Mouse (Mus musculus) testis, adult 2 months (tissue): ENCODE data around the gene Plaur. TPM values are rescaled to one million over a fixed set of nuclear protein-coding genes. Genes with fewer than 3 reads are reported as not detected.
"Not testable (repeated sequence)": the region's sequence is repeated elsewhere in the genome, so short reads cannot be mapped to it uniquely, and the experiment has no call there.

ENCODE experiments used
- H3K27ac ChIP-seq: fragments of 200-500 bp; 2 replicates; pipeline ENCODE4 v1.5.1; 2012; ENCODE audit warnings: low read depth, low read length; ENCODE audit not compliant: control insufficient read depth, insufficient read depth
- H3K27me3 ChIP-seq: fragments of 200-500 bp; 2 replicates; pipeline ENCODE4 v1.6.1; 2012; ENCODE audit warnings: mild to moderate bottlenecking, low read length, moderate library complexity; ENCODE audit not compliant: control insufficient read depth, insufficient read depth
- H3K36me3 ChIP-seq: fragments of 200-500 bp; 2 replicates; pipeline ENCODE4 v1.6.1; 2012; ENCODE audit warnings: mild to moderate bottlenecking, low read length; ENCODE audit not compliant: control insufficient read depth, insufficient read depth
- H3K4me1 ChIP-seq: fragments of 200-500 bp; 2 replicates; pipeline ENCODE4 v1.6.1; 2012; ENCODE audit warnings: low read length; ENCODE audit not compliant: control insufficient read depth, insufficient read depth
- H3K4me3 ChIP-seq: fragments of 200-500 bp; 2 replicates; pipeline ENCODE4 v1.5.1; 2012; ENCODE audit warnings: low read depth, mild to moderate bottlenecking, low read length, moderate library complexity, mixed read lengths; ENCODE audit not compliant: control insufficient read depth
- CTCF ChIP-seq: fragments of 200-500 bp; IDR thresholded peaks from 2 replicates; pipeline ENCODE4 v1.5.1; 2012; ENCODE audit warnings: low read depth, mild to moderate bottlenecking, inconsistent platforms, low read length, moderate library complexity; ENCODE audit not compliant: control insufficient read depth, insufficient read depth, insufficient replicate concordance
- POLR2A ChIP-seq: fragments of 200-500 bp; IDR thresholded peaks from 2 replicates; pipeline ENCODE4 v1.6.1; 2012; ENCODE audit warnings: low read depth, mild to moderate bottlenecking, inconsistent platforms, low read length, moderate library complexity; ENCODE audit not compliant: control insufficient read depth
- polyA plus RNA-seq: library from polyadenylated mRNA; depleted of rRNA; stranded (reverse); fragments of >200 nt; gene quantifications from 2 replicates; pipeline ENCODE4 v1.2.3, GENCODE M21; 2012

Plaur gene
- polyA plus RNA-seq, 1 experiment = not detected

GRCm38 (mm10) chr7:24504868-24505267, 42.6 kb downstream of the Plaur start:
- Histone ChIP-seq H3K27me3 (no peaks in the 10 kb centered on the region), H3K36me3 (no peaks in the 10 kb centered on the region), H3K4me3 (no peak overlapping the region), H3K27ac (no peak overlapping the region), H3K4me1 (peaks cover 25% of the 10 kb centered on the region)
- TF ChIP-seq POLR2A = no peak
- TF ChIP-seq CTCF = no peak

- Histone ChIP-seq H3K36me3 (no peaks in the 10 kb centered on the region), H3K27me3 (no peaks in the 10 kb centered on the region), H3K4me3 (no peak overlapping the region), H3K4me1 (peaks cover 19% of the 10 kb centered on the region), H3K27ac (no peak overlapping the region)
- TF ChIP-seq CTCF (no peak), POLR2A (no peak)
These were observed 43.3 kb downstream of the Plaur start for GRCm38 (mm10) chr7:24505447-24506064.

- Histone ChIP-seq H3K4me1 (peaks cover 19% of the 10 kb centered on the region), H3K27me3 (no peaks in the 10 kb centered on the region), H3K27ac (no peak overlapping the region; the same call in 1 of the 2 replicates), H3K4me3 (no peak overlapping the region), H3K36me3 (no peaks in the 10 kb centered on the region)
- TF ChIP-seq POLR2A (no peak), CTCF (no peak)
These were observed 43.8 kb downstream of the Plaur start for GRCm38 (mm10) chr7:24506065-24506459.

- peak overlapping the region; percentile 94 for H3K4me3 ChIP-seq
- TF ChIP-seq POLR2A (no peak), CTCF (no peak)
These were observed 44.2 kb downstream of the Plaur start for GRCm38 (mm10) chr7:24506476-24506837.

GRCm38 (mm10) chr7:24506838-24507725, 44.8 kb downstream of the Plaur start, which contains the start of gene Zfp428:
TSS of gene Zfp428 (plus strand) at chr7:24507006.
- H3K27me3 ChIP-seq = no peaks in the 10 kb centered on the region
- no peaks in the 10 kb centered on the region for H3K36me3 ChIP-seq
- TF ChIP-seq CTCF (no peak), POLR2A (0 out of 2 replicates have a peak, but pooled peaks have one; percentile 61)
- H3K4me3 ChIP-seq = peak within 1 kb of the TSS; percentile 94
- H3K4me1 ChIP-seq = peaks cover 17% of the 10 kb centered on the region
- H3K27ac ChIP-seq = peak within 1 kb of the TSS; percentile 85

More at GRCm38 (mm10) chr7:24506476-24506837, 44.2 kb downstream of the Plaur start:
- H3K36me3 ChIP-seq = no peaks in the 10 kb centered on the region
- H3K27me3 ChIP-seq = no peaks in the 10 kb centered on the region
- peak overlapping the region; percentile 85 for H3K27ac ChIP-seq
- H3K4me1 ChIP-seq = peaks cover 18% of the 10 kb centered on the region

- TF ChIP-seq POLR2A (no peak), CTCF (no peak)
- H3K36me3 ChIP-seq = no peaks in the 10 kb centered on the region
- peak overlapping the region; percentile 85 for H3K27ac ChIP-seq
- H3K4me3 ChIP-seq = peak overlapping the region; percentile 94
- H3K4me1 ChIP-seq = peaks cover 17% of the 10 kb centered on the region
- H3K27me3 ChIP-seq = no peaks in the 10 kb centered on the region
These were observed 45.4 kb downstream of the Plaur start for GRCm38 (mm10) chr7:24507726-24508114.

GRCm38 (mm10) chr7:24512355-24512754, 50.1 kb downstream of the Plaur start, which contains the start of gene AC161166.1:
TSS of gene AC161166.1 (minus strand) at chr7:24512455.
- no peak for TF ChIP-seq CTCF
- peak; percentile 58 for TF ChIP-seq POLR2A
- H3K27me3 ChIP-seq = no peaks in the 10 kb centered on the region
- H3K4me3 ChIP-seq = peak within 1 kb of the TSS; percentile 70
- peaks cover 4% of the 10 kb centered on the region for H3K4me1 ChIP-seq
- H3K27ac ChIP-seq = peak within 1 kb of the TSS; percentile 27; the same call in 1 of the 2 replicates
- H3K36me3 ChIP-seq = no peaks in the 10 kb centered on the region

- H3K4me1 ChIP-seq, H3K27ac ChIP-seq, H3K27me3 ChIP-seq, H3K4me3 ChIP-seq, H3K36me3 ChIP-seq: not testable (repeated sequence)
These were observed 54.0 kb downstream of the Plaur start for GRCm38 (mm10) chr7:24516319-24516718.
